In the genomic region with DNA sequence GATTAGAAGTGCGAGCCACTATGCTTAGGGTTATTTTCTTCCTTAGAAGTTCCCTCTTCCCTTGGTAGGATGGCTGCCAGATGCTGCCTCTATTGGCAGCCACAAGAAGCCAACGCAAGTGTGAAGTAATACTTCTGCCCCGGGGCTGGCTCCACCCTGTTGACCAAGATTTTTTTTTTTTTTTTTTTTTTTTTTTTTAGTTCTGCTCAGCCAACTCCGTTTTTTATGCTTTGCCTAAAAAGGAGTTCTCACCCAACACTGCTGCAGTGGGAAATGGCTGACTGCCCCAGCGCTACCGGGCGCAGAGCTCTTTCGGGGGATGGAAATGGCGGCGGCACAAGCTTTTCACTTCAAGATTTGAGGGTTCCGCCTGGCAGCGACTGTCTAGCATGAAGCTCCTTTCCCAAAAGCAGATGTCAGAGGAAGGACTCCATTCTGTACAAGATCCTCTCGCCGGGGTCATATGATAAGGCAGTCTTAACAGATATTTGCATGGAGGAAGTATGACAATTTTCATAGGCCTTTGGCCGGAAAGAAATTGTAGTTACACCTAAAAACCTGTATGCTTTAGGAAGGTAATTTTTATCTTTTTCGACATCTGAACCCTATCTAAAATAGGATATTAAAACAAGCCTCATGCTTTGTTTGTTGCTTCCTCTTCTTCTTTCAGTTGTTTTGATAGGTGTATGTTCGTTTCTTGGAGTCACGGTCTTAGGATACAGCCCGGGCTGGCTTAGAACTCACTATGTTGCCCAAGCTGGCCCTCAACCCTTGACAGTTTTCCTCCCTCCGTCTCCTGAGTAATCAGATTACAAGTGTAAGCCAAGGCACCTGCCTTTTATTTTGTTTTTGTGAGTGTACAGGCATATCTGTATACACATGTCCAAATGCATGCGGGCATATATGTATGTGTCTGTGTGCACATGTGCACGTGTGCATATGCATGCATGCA, we compare ENCODE assay signal across 8 mouse cellular contexts. TPM values are rescaled to one million over a fixed set of nuclear protein-coding genes. Genes with fewer than 3 reads are reported as not detected.
DNase-seq lines count a peak whose midpoint lies in the region; ATAC-seq and TF ChIP-seq lines count a peak whose summit lies in the region.

No protein-coding gene starts in this region.

- no peak for TF ChIP-seq POLR2A in lung, adult 2 months (IDR thresholded peaks at IDR 0.05; ENCODE audit: borderline replicate concordance, extremely low read depth, low read depth, low read length)
- no peak for TF ChIP-seq POLR2A in spleen, adult 2 months (IDR thresholded peaks at IDR 0.05; ENCODE audit: low read depth, low read length)

- WGBS in midbrain, embryonic 11.5 days = 89% methylated on average over 22 of the region's 22 CpGs
- 89% methylated on average over 22 of the region's 22 CpGs for WGBS in midbrain, embryonic 15.5 days
- 66% methylated on average over 22 of the region's 22 CpGs for WGBS in lung, adult 2 months
- WGBS in spleen, adult 2 months = 28% methylated on average over 22 of the region's 22 CpGs
- 87% methylated on average over 22 of the region's 22 CpGs for WGBS in hindbrain, embryonic 11.5 days

- H3K27me3 ChIP-seq in midbrain, embryonic 11.5 days (ENCODE audit: control insufficient read depth, insufficient read depth, low read length) = no peaks in the 10 kb centered on the region
- H3K27me3 ChIP-seq in midbrain, embryonic 15.5 days (replicated peaks) = no peaks in the 10 kb centered on the region
- H3K27me3 ChIP-seq in spleen, adult 2 months (ENCODE audit: control insufficient read depth, insufficient read depth, low read length) = no peaks in the 10 kb centered on the region
- H3K27me3 ChIP-seq in hindbrain, embryonic 11.5 days (ENCODE audit: control insufficient read depth, insufficient read depth, low read length) = no peaks in the 10 kb centered on the region

- H3K4me1 ChIP-seq in midbrain, embryonic 11.5 days (ENCODE audit: control insufficient read depth, insufficient read depth, low read length) = no peaks in the 10 kb centered on the region
- no peaks in the 10 kb centered on the region for H3K4me1 ChIP-seq in midbrain, embryonic 15.5 days
- H3K4me1 ChIP-seq in brown adipose tissue, adult 24 weeks (ENCODE audit: control insufficient read depth, insufficient read depth, insufficient read length, low read length) = peaks cover 3% of the 10 kb centered on the region; the same call in 1 of the 2 replicates
- H3K4me1 ChIP-seq in lung, adult 2 months (ENCODE audit: control insufficient read depth, insufficient read depth, low read length) = 0 out of 2 replicates have a peak, but pooled peaks cover 2% of the 10 kb centered on the region
- H3K4me1 ChIP-seq in spleen, adult 2 months (ENCODE audit: control insufficient read depth, insufficient read depth, insufficient read length) = peaks cover 10% of the 10 kb centered on the region
- H3K4me1 ChIP-seq in hindbrain, embryonic 11.5 days (replicated peaks; ENCODE audit: control insufficient read depth, insufficient read depth, low read length) = no peaks in the 10 kb centered on the region

- no peak overlapping the region for H3K27ac ChIP-seq in midbrain, embryonic 11.5 days (ENCODE audit: low read depth, low read length)
- H3K27ac ChIP-seq in midbrain, embryonic 15.5 days = no peak overlapping the region
- H3K27ac ChIP-seq in brown adipose tissue, adult 24 weeks (replicated peaks; ENCODE audit: low read depth, low read length) = peak overlapping the region; percentile 43; the same call in 1 of the 2 replicates
- H3K27ac ChIP-seq in spleen, adult 2 months (ENCODE audit: insufficient read depth, low read length) = peak overlapping the region; percentile 95
- no peak overlapping the region for H3K27ac ChIP-seq in hindbrain, embryonic 11.5 days (ENCODE audit: low read depth, low read length)

- no peaks in the 10 kb centered on the region for H3K9me3 ChIP-seq in midbrain, embryonic 11.5 days (ENCODE audit: control insufficient read depth, low read length)
- no peaks in the 10 kb centered on the region for H3K9me3 ChIP-seq in midbrain, embryonic 15.5 days
- no peaks in the 10 kb centered on the region for H3K9me3 ChIP-seq in hindbrain, embryonic 11.5 days (ENCODE audit: control insufficient read depth, low read length)

- peak; percentile 76 for DNase-seq in midbrain, embryonic 11.5 days (ENCODE audit: low spot score, missing footprints)
- DNase-seq in lung, adult 2 months = peak; percentile 10
- DNase-seq in spleen, adult 2 months (ENCODE audit: low read depth in 1 of 2, low spot score in 2 of 2) = peak; percentile 72 to 78
- no peak for DNase-seq in hindbrain, embryonic 11.5 days (ENCODE audit: low spot score)
- DNase-seq in kidney, postnatal 10 days = no peak
- DNase-seq in cerebellum, postnatal 14 days = no peak

- no peak for ATAC-seq in midbrain, embryonic 11.5 days (ENCODE audit: low FRiP score)
- ATAC-seq in midbrain, embryonic 15.5 days (replicated peaks) = no peak
- no peak for ATAC-seq in hindbrain, embryonic 11.5 days (ENCODE audit: low FRiP score)

- H3K4me2 ChIP-seq in midbrain, embryonic 11.5 days = no peak overlapping the region
- no peak overlapping the region for H3K4me2 ChIP-seq in midbrain, embryonic 15.5 days
- no peak overlapping the region for H3K4me2 ChIP-seq in hindbrain, embryonic 11.5 days (replicated peaks; ENCODE audit: low read depth, low read length)

- H3K4me3 ChIP-seq in midbrain, embryonic 11.5 days (ENCODE audit: low read depth, low read length) = no peak overlapping the region
- H3K4me3 ChIP-seq in midbrain, embryonic 15.5 days = no peak overlapping the region
- H3K4me3 ChIP-seq in brown adipose tissue, adult 24 weeks (ENCODE audit: insufficient read depth, low read depth, low read length) = peak overlapping the region; percentile 39; the same call in 1 of the 2 replicates
- H3K4me3 ChIP-seq in lung, adult 2 months (replicated peaks; ENCODE audit: extremely low read depth, low read depth, low read length) = no peak overlapping the region
- peak overlapping the region; percentile 50 for H3K4me3 ChIP-seq in spleen, adult 2 months (ENCODE audit: extremely low read depth, insufficient read depth, insufficient read length)
- no peak overlapping the region for H3K4me3 ChIP-seq in hindbrain, embryonic 11.5 days (ENCODE audit: low read depth, low read length)

- TF ChIP-seq CTCF in lung, adult 2 months (IDR thresholded peaks at IDR 0.05; ENCODE audit: insufficient read depth, low read length) = no peak
- no peak for TF ChIP-seq CTCF in spleen, adult 2 months (IDR thresholded peaks at IDR 0.05; ENCODE audit: extremely low read depth, insufficient read depth, insufficient read length, insufficient replicate concordance)

- no peak overlapping the region for H3K9ac ChIP-seq in midbrain, embryonic 11.5 days (ENCODE audit: low read length)
- H3K9ac ChIP-seq in midbrain, embryonic 15.5 days = no peak overlapping the region
- H3K9ac ChIP-seq in hindbrain, embryonic 11.5 days (ENCODE audit: low read depth, low read length) = no peak overlapping the region

- no peaks in the 10 kb centered on the region for H3K36me3 ChIP-seq in midbrain, embryonic 11.5 days (ENCODE audit: control insufficient read depth, insufficient read depth, low read length)
- no peaks in the 10 kb centered on the region for H3K36me3 ChIP-seq in midbrain, embryonic 15.5 days (replicated peaks)
- H3K36me3 ChIP-seq in spleen, adult 2 months (ENCODE audit: control insufficient read depth, insufficient read depth, low read length) = no peaks in the 10 kb centered on the region
- H3K36me3 ChIP-seq in hindbrain, embryonic 11.5 days (ENCODE audit: control insufficient read depth, insufficient read depth, low read length) = no peaks in the 10 kb centered on the region

RNA-seq across cellular contexts. Expression of gene Exoc6, which starts 54.6 kb away (rescaled TPM):
- 8.6 and 9.6 TPM in 2 replicates for polyA plus RNA-seq in midbrain, embryonic 11.5 days (2014; fragmentation: Nextera tagmentation; extraction: Ambion mirVana)
- polyA plus RNA-seq in midbrain, embryonic 15.5 days (2015; fragmentation: Nextera tagmentation; extraction: Ambion mirVana) = 19.6 and 22.1 TPM in 2 replicates
- polyA plus RNA-seq in brown adipose tissue, adult 24 weeks (2012; ENCODE audit: insufficient read depth, insufficient read length, missing spikeins) = 15.8 and 18.1 TPM in 2 replicates
- 6.8 and 10.1 TPM in 2 replicates for polyA plus RNA-seq in lung, adult 2 months (2012; rRNA removed)
- 8.1 and 8.6 TPM in 2 replicates for polyA plus RNA-seq in spleen, adult 2 months (2012; rRNA removed)
- polyA plus RNA-seq in hindbrain, embryonic 11.5 days (2014; fragmentation: Nextera tagmentation; extraction: Ambion mirVana) = 10.1 and 11.0 TPM in 2 replicates

Comparison
In these comparisons a context has a peak if more than half of its experiments do, and no peak if none do; other contexts are left out.
1. DNase-seq: peak in midbrain, embryonic 11.5 days (single experiment), lung, adult 2 months (single experiment) and spleen, adult 2 months (2 of 2); none in hindbrain, embryonic 11.5 days (single experiment), kidney, postnatal 10 days (single experiment) and cerebellum, postnatal 14 days (0 of 2).
2. H3K27ac ChIP-seq: peak in brown adipose tissue, adult 24 weeks (single experiment) and spleen, adult 2 months (single experiment); none in midbrain, embryonic 11.5 days (single experiment), midbrain, embryonic 15.5 days (single experiment) and hindbrain, embryonic 11.5 days (single experiment).
3. H3K4me3 ChIP-seq: peak in brown adipose tissue, adult 24 weeks (single experiment) and spleen, adult 2 months (single experiment); none in midbrain, embryonic 11.5 days (single experiment), midbrain, embryonic 15.5 days (single experiment), lung, adult 2 months (single experiment) and hindbrain, embryonic 11.5 days (single experiment).